Mouse (Mus musculus): ENCODE results near the gene Cenps. TPM values are rescaled to one million over a fixed set of nuclear protein-coding genes. Genes with fewer than 3 reads are reported as not detected.

Cenps gene
- polyA plus RNA-seq, 1 experiment from 2014 or later = 18.9 TPM

- peaks cover 2 to 5% of the 10 kb centered on the region in 2 experiments; a peak in 2 of 4 replicates for H3K4me1 ChIP-seq (ENCODE audit: control insufficient read depth in 2 of 2, insufficient read depth in 2 of 2, low read length in 2 of 2)
- H3K4me3 ChIP-seq (ENCODE audit: control insufficient read depth in 1 of 2, insufficient read depth in 1 of 2, low read depth in 1 of 2, low read length in 2 of 2) = no peak overlapping the region
- WGBS = 90% methylated on average over 21 of the region's 21 CpGs
- H3K27ac ChIP-seq (replicated peaks in 1 of 2; ENCODE audit: control insufficient read depth in 1 of 2, insufficient read depth in 1 of 2, low read depth in 2 of 2, low read length in 2 of 2) = no peak overlapping the region
- no peak overlapping the region for H3K9ac ChIP-seq (ENCODE audit: low read length)
- H3K9me3 ChIP-seq (ENCODE audit: control insufficient read depth, low read length) = no peaks in the 10 kb centered on the region
- no peaks in the 10 kb centered on the region for H3K27me3 ChIP-seq (ENCODE audit: control insufficient read depth, insufficient read depth, low read length)
- ATAC-seq (ENCODE audit: insufficient number of reproducible peaks, insufficient read depth, low FRiP score, low read depth) = no peak
- peaks cover 45% of the 10 kb centered on the region for H3K36me3 ChIP-seq (ENCODE audit: control insufficient read depth, insufficient read depth, low read length)
- no peak overlapping the region for H3K4me2 ChIP-seq (ENCODE audit: low read length)
These were observed 5.5 kb downstream of the Cenps start for GRCm38 (mm10) chr4:149131789-149132565.

GRCm38 (mm10) chr4:149131021-149131752 lies 6.2 kb downstream of the Cenps start:
- no peaks in the 10 kb centered on the region for H3K9me3 ChIP-seq (ENCODE audit: control insufficient read depth, low read length)
- no peak overlapping the region for H3K9ac ChIP-seq (ENCODE audit: low read length)
- peaks cover 53% of the 10 kb centered on the region for H3K36me3 ChIP-seq (ENCODE audit: control insufficient read depth, insufficient read depth, low read length)
- no peak overlapping the region for H3K4me3 ChIP-seq (ENCODE audit: control insufficient read depth in 1 of 2, insufficient read depth in 1 of 2, low read depth in 1 of 2, low read length in 2 of 2)
- H3K27ac ChIP-seq (replicated peaks in 1 of 2; ENCODE audit: control insufficient read depth in 1 of 2, insufficient read depth in 1 of 2, low read depth in 2 of 2, low read length in 2 of 2) = no peak overlapping the region
- no peaks in the 10 kb centered on the region for H3K27me3 ChIP-seq (ENCODE audit: control insufficient read depth, insufficient read depth, low read length)
- no peak overlapping the region for H3K4me2 ChIP-seq (ENCODE audit: low read length)
- 89% methylated on average over 23 of the region's 23 CpGs for whole genome bisulfite sequencing
- no peaks in the 10 kb centered on the region for H3K4me1 ChIP-seq (ENCODE audit: control insufficient read depth in 2 of 2, insufficient read depth in 2 of 2, low read length in 2 of 2)
- ATAC-seq (ENCODE audit: insufficient number of reproducible peaks, insufficient read depth, low FRiP score, low read depth) = no peak

DNA sequence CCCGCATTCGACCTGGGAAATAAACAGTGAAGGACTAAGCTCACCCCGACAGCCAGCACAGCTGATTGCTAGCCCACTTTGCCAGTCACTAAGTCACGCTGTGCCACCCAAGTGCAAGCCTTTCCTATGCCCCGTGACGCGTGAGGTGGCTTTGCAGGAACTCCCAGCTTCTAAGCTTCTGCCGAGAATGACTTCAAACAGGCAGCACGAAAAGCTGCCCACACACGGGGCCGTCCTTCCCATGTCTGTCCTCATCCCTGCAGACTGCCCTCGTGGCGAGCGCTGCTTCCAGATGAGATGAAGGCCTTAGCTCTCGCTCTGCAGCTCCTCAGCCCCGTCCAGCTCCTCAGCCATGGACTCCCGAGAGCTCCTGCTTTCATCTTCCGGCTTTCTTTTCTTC lies 9.0 kb downstream of the Cenps start:
- no peak overlapping the region for H3K27ac ChIP-seq (replicated peaks in 1 of 2; ENCODE audit: control insufficient read depth in 1 of 2, insufficient read depth in 1 of 2, low read depth in 2 of 2, low read length in 2 of 2)
- ATAC-seq (ENCODE audit: insufficient number of reproducible peaks, insufficient read depth, low FRiP score, low read depth) = no peak
- no peaks in the 10 kb centered on the region for H3K27me3 ChIP-seq (ENCODE audit: control insufficient read depth, insufficient read depth, low read length)
- H3K4me3 ChIP-seq (ENCODE audit: control insufficient read depth in 1 of 2, insufficient read depth in 1 of 2, low read depth in 1 of 2, low read length in 2 of 2) = no peak overlapping the region
- no peaks in the 10 kb centered on the region for H3K9me3 ChIP-seq (ENCODE audit: control insufficient read depth, low read length)
- H3K9ac ChIP-seq (ENCODE audit: low read length) = no peak overlapping the region
- H3K4me1 ChIP-seq (ENCODE audit: control insufficient read depth in 2 of 2, insufficient read depth in 2 of 2, low read length in 2 of 2) = peaks cover 0 to 5% of the 10 kb centered on the region in 2 experiments; a peak in 2 of 4 replicates
- H3K36me3 ChIP-seq (ENCODE audit: control insufficient read depth, insufficient read depth, low read length) = peaks cover 53% of the 10 kb centered on the region
- 82% methylated on average over 18 of the region's 18 CpGs for WGBS
- no peak overlapping the region for H3K4me2 ChIP-seq (ENCODE audit: low read length)

- ATAC-seq (ENCODE audit: insufficient number of reproducible peaks, insufficient read depth, low FRiP score, low read depth) = no peak
These were observed 10.8 kb downstream of the Cenps start, which contains the start of gene Cort for GRCm38 (mm10) chr4:149126663-149127062. Cort (minus strand) TSS chr4:149126763.

DNA sequence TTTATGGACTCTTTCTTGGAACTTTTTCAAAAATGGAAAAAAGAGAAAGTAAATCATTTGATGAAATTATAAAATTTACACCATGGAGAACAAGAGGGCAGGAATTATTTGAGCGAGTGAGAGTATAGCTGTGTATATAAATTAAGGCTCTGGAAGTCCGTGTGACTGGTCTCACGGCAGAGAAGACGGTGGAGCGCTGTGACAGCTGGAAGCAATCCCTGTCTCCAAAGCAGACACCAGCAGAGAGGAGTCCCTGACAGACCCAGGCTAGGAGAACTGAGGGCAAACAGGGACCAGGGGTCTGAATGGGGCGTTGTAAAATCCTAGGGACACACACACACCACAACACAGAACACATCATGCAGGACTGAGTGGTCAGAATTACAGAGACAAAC lies 11.3 kb downstream of the Cenps start:
- WGBS = 74% methylated on average over 6 of the region's 6 CpGs
- H3K27me3 ChIP-seq (ENCODE audit: control insufficient read depth, insufficient read depth, low read length) = no peaks in the 10 kb centered on the region
- no peak overlapping the region for H3K27ac ChIP-seq (replicated peaks in 1 of 2; ENCODE audit: control insufficient read depth in 1 of 2, insufficient read depth in 1 of 2, low read depth in 2 of 2, low read length in 2 of 2)
- ATAC-seq (ENCODE audit: insufficient number of reproducible peaks, insufficient read depth, low FRiP score, low read depth) = no peak
- no peak overlapping the region for H3K4me2 ChIP-seq (ENCODE audit: low read length)
- H3K36me3 ChIP-seq (ENCODE audit: control insufficient read depth, insufficient read depth, low read length) = peaks cover 46% of the 10 kb centered on the region
- no peak overlapping the region for H3K9ac ChIP-seq (ENCODE audit: low read length)
- peaks cover 0 to 5% of the 10 kb centered on the region in 2 experiments; a peak in 2 of 4 replicates for H3K4me1 ChIP-seq (ENCODE audit: control insufficient read depth in 2 of 2, insufficient read depth in 2 of 2, low read length in 2 of 2)
- H3K4me3 ChIP-seq (ENCODE audit: control insufficient read depth in 1 of 2, insufficient read depth in 1 of 2, low read depth in 1 of 2, low read length in 2 of 2) = no peak overlapping the region
- H3K9me3 ChIP-seq (ENCODE audit: control insufficient read depth, low read length) = no peaks in the 10 kb centered on the region

More at GRCm38 (mm10) chr4:149126663-149127062, 10.8 kb downstream of the Cenps start, which contains the start of gene Cort:
- Histone ChIP-seq H3K27me3 (ENCODE audit: control insufficient read depth, insufficient read depth, low read length) (no peaks in the 10 kb centered on the region), H3K9me3 (ENCODE audit: control insufficient read depth, low read length) (no peaks in the 10 kb centered on the region), H3K27ac (replicated peaks in 1 of 2; ENCODE audit: control insufficient read depth in 1 of 2, insufficient read depth in 1 of 2, low read depth in 2 of 2, low read length in 2 of 2) (no peak within 1 kb of the TSS), H3K9ac (ENCODE audit: low read length) (no peak within 1 kb of the TSS), H3K4me1 (ENCODE audit: control insufficient read depth in 2 of 2, insufficient read depth in 2 of 2, low read length in 2 of 2) (peaks cover 0 to 5% of the 10 kb centered on the region in 2 experiments; a peak in 2 of 4 replicates), H3K36me3 (ENCODE audit: control insufficient read depth, insufficient read depth, low read length) (peaks cover 50% of the 10 kb centered on the region), H3K4me3 (ENCODE audit: control insufficient read depth in 1 of 2, insufficient read depth in 1 of 2, low read depth in 1 of 2, low read length in 2 of 2) (no peak within 1 kb of the TSS), H3K4me2 (ENCODE audit: low read length) (no peak within 1 kb of the TSS)
- 77% methylated on average over 11 of the region's 11 CpGs for WGBS

DNA sequence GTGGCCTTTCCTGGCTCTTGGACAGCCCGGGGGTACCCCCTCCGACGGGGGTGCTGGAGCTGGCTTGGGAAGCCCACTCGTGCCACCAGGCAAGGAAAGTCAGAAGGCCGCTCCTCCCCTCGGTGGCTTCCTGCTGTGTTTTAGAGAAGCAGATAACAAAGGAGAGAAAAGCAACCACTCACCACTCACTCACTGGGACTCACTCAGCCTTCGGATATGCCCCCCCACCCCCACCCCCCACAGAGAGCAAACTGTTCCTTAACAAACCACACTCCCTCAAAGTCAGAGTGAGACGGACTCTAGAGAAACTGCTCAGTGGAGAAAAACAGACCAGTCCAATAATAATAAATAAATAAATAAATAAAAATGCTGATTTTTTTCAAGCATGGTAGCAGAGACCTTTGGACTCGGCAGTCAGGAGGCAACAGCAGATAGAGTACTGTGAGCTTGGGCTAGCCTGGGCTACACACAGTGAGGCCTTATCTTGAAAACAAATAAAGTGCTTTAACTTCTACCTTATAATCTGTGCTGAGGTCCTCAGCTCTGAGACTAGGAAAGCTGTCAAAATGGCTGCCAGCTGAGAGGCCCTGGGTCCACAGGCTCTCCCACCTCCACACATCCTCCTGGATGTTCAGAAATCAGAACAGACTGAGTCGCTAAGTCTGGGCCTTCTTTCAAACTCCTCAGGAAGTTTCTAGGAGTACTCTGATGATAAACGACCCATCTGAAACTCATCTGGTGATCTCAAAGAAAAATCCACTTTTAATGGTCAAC lies 11.9 kb downstream of the Cenps start:
- Histone ChIP-seq H3K27ac (replicated peaks in 1 of 2; ENCODE audit: control insufficient read depth in 1 of 2, insufficient read depth in 1 of 2, low read depth in 2 of 2, low read length in 2 of 2) (no peak overlapping the region), H3K4me3 (ENCODE audit: control insufficient read depth in 1 of 2, insufficient read depth in 1 of 2, low read depth in 1 of 2, low read length in 2 of 2) (no peak overlapping the region), H3K36me3 (ENCODE audit: control insufficient read depth, insufficient read depth, low read length) (peaks cover 43% of the 10 kb centered on the region), H3K4me1 (ENCODE audit: control insufficient read depth in 2 of 2, insufficient read depth in 2 of 2, low read length in 2 of 2) (peaks cover 0 to 5% of the 10 kb centered on the region in 2 experiments; a peak in 2 of 4 replicates), H3K9ac (ENCODE audit: low read length) (no peak overlapping the region), H3K27me3 (ENCODE audit: control insufficient read depth, insufficient read depth, low read length) (no peaks in the 10 kb centered on the region), H3K4me2 (ENCODE audit: low read length) (no peak overlapping the region), H3K9me3 (ENCODE audit: control insufficient read depth, low read length) (no peaks in the 10 kb centered on the region)
- ATAC-seq (ENCODE audit: insufficient number of reproducible peaks, insufficient read depth, low FRiP score, low read depth) = no peak
- WGBS = 46% methylated on average over 11 of the region's 11 CpGs

DNA sequence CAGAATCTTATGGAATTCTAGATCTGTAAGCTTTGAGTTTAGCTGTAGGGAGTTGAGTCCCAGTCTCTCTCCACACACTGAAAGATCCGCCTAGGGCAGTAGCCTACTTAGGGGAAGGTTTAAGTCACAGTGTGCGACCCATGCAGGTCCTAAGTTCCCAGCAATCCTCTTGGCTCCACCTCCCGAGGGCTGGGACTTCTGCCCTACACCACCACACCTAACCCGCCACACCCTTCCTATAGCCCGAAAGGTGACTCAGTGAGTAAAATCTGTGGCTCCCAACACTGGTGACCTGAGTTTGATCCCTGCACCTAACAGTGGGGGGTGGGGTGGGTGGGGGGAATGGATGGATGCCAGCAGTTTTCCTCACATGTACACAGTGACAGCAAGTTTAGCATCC lies 14.0 kb downstream of the Cenps start:
- Histone ChIP-seq H3K36me3 (ENCODE audit: control insufficient read depth, insufficient read depth, low read length) (peaks cover 36% of the 10 kb centered on the region), H3K9ac (ENCODE audit: low read length) (no peak overlapping the region), H3K27me3 (ENCODE audit: control insufficient read depth, insufficient read depth, low read length) (no peaks in the 10 kb centered on the region), H3K27ac (replicated peaks in 1 of 2; ENCODE audit: control insufficient read depth in 1 of 2, insufficient read depth in 1 of 2, low read depth in 2 of 2, low read length in 2 of 2) (no peak overlapping the region), H3K4me1 (ENCODE audit: control insufficient read depth in 2 of 2, insufficient read depth in 2 of 2, low read length in 2 of 2) (peaks cover 0 to 5% of the 10 kb centered on the region in 2 experiments; a peak in 2 of 4 replicates), H3K4me2 (ENCODE audit: low read length) (no peak overlapping the region), H3K4me3 (ENCODE audit: control insufficient read depth in 1 of 2, insufficient read depth in 1 of 2, low read depth in 1 of 2, low read length in 2 of 2) (no peak overlapping the region), H3K9me3 (ENCODE audit: control insufficient read depth, low read length) (no peaks in the 10 kb centered on the region)
- 55% methylated on average over 5 of the region's 5 CpGs for WGBS
- ATAC-seq (ENCODE audit: insufficient number of reproducible peaks, insufficient read depth, low FRiP score, low read depth) = no peak
